Mouse (Mus musculus) heart, adult 2 months (tissue): ENCODE measurements around the gene Unc45a. TPM values are rescaled to one million over a fixed set of nuclear protein-coding genes. Genes with fewer than 3 reads are reported as not detected.

Experiments used
- DNase-seq, 2 experiments: peaks; one replicate each; pipeline ENCODE4 v3.0.0; 2021
- H3K27ac ChIP-seq: fragments of 200-600 bp; 2 replicates; pipeline ENCODE4 v1.8.1; 2022
- H3K27me3 ChIP-seq: fragments of 200-500 bp; 2 replicates; pipeline ENCODE4 v1.6.1; 2012; ENCODE audit warnings: mild to moderate bottlenecking, low read length, inconsistent platforms, mixed read lengths; ENCODE audit not compliant: control insufficient read depth, insufficient read depth
- H3K36me3 ChIP-seq: fragments of 200-500 bp; 2 replicates; pipeline ENCODE4 v1.6.1; 2012; ENCODE audit warnings: low read length, inconsistent platforms; ENCODE audit not compliant: control insufficient read depth, insufficient read depth
- H3K4me1 ChIP-seq: fragments of 200-500 bp; 2 replicates; pipeline ENCODE4 v1.6.1; 2011; ENCODE audit warnings: low read length; ENCODE audit not compliant: control insufficient read depth, insufficient read depth
- H3K4me3 ChIP-seq: fragments of 200-600 bp; 2 replicates; pipeline ENCODE4 v1.8.1; 2022
- H3K79me2 ChIP-seq: fragments of 200-500 bp; replicated peaks from 2 replicates; pipeline ENCODE4 v1.6.1; 2012; ENCODE audit warnings: mild to moderate bottlenecking, inconsistent platforms, low read length, moderate library complexity, mixed read lengths; ENCODE audit not compliant: control insufficient read depth, insufficient read depth
- H3K9ac ChIP-seq: fragments of 200-500 bp; 2 replicates; pipeline ENCODE4 v1.6.1; 2012; ENCODE audit warnings: low read depth, mild to moderate bottlenecking, control low read depth, inconsistent platforms, low read length, mixed read lengths
- CTCF ChIP-seq: fragments of 200-600 bp; IDR thresholded peaks from 2 replicates; pipeline ENCODE4 v1.8.1; 2022; ENCODE audit warnings: antibody characterized with exemption, mild to moderate bottlenecking, moderate library complexity
- EP300 ChIP-seq: fragments of 200-500 bp; IDR thresholded peaks from 2 replicates; pipeline ENCODE4 v1.6.1; 2011; ENCODE audit warnings: low read depth, low read length, control low read depth; ENCODE audit not compliant: insufficient read depth
- POLR2A ChIP-seq: fragments of 200-500 bp; IDR thresholded peaks from 2 replicates; pipeline ENCODE4 v1.6.1; 2011; ENCODE audit warnings: mild to moderate bottlenecking, low read depth, low read length, control low read depth; ENCODE audit not compliant: insufficient read depth
- WGBS: fragments of 180-500 bp; shearing (Covaris S2); methylation state at CpG from one replicate; pipeline ENCODE4 v1.1.7; 2018; 5-methylcytosine and 5-hydroxymethylcytosine counted together
- intact Hi-C: fragments of 180-260 bp; cut with DNase I; formaldehyde crosslinking; loops from one replicate; pipeline ENCODE4 v1.15.1; 2025
- polyA plus RNA-seq: library from polyadenylated mRNA; depleted of rRNA; stranded (reverse); fragments of >200 nt; gene quantifications from 2 replicates; pipeline ENCODE4 v1.2.3, GENCODE M21; 2012
- total RNA-seq, 2 experiments: library from RNA; stranded (reverse); gene quantifications; 2 replicates each; pipeline ENCODE4 v1.2.3; 2021

Unc45a gene
- total and polyA plus RNA-seq, 3 experiments, result 15.8 to 24.0 (median 16.8) TPM

DNA sequence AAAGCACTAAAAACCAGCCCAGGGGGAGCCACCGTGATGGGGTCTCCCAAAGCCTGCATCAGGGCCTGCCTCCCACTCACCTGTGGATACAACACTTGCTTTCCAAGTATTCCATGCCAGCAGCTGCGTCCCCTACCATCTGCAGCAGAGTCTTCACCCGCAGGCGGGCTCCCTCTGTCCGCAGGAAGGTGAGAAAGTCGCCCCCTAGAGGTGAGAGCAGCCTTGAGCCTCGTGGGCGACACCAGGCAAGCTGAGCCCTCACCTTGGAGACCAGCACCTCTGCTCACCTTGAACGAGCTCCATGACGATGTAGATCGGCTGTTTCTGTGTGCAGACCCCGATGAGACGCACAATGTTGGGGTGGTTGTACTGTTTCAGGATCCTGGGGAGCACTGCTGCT, 38.7 kb upstream of the Unc45a start:
- 72% methylated on average over 13 of the region's 13 CpGs for WGBS
- DNase-seq, result no peak
- H3K9ac ChIP-seq, result no peak overlapping the region
- no peaks in the 10 kb centered on the region for H3K36me3 ChIP-seq
- intact Hi-C loops, result loop anchor here (5.0 kb wide), 1 partner anchor 237 kb away; no protein-coding TSS in a partner anchor
- no peaks in the 10 kb centered on the region; the same call in 1 of the 2 replicates for H3K4me1 ChIP-seq
- H3K27me3 ChIP-seq, result no peaks in the 10 kb centered on the region
- H3K27ac ChIP-seq, result no peak overlapping the region
- no peaks in the 10 kb centered on the region for H3K79me2 ChIP-seq
- TF ChIP-seq EP300 (no peak), CTCF (peak; percentile 67), POLR2A (no peak)
- H3K4me3 ChIP-seq, result no peak overlapping the region

DNA sequence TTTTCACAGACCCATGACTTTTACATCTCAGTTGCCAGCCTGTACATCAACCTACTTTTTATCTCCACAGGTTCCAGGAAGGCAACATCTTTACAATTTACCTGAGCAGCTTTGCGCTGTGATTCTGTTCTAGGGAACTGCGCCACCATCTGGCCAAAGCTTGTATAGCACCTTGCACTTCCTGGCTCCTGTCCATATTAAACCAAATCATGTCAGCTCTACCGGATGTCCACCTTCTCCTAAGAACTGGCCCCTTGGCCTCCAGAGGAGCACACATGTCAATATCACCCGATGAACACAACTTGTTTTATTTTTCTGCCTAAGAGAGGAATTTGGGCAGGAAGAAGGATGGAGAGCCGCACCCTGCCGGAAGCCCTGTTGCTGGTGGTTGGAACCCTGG, 36.7 kb upstream of the Unc45a start:
- peak; percentile 63 to 81 for DNase-seq
- Histone ChIP-seq H3K4me3 (no peak overlapping the region), H3K79me2 (no peaks in the 10 kb centered on the region), H3K27me3 (no peaks in the 10 kb centered on the region), H3K27ac (no peak overlapping the region), H3K4me1 (no peaks in the 10 kb centered on the region; the same call in 1 of the 2 replicates), H3K36me3 (no peaks in the 10 kb centered on the region), H3K9ac (no peak overlapping the region)
- intact Hi-C loops, result loop anchor here (5.0 kb wide), 1 partner anchor 235 kb away; no protein-coding TSS in a partner anchor
- 20% methylated on average over 6 of the region's 6 CpGs for WGBS
- TF ChIP-seq CTCF, result no peak; the same call in 1 of the 2 replicates
- TF ChIP-seq EP300, result peak; percentile 56; the same call in 1 of the 2 replicates

DNA sequence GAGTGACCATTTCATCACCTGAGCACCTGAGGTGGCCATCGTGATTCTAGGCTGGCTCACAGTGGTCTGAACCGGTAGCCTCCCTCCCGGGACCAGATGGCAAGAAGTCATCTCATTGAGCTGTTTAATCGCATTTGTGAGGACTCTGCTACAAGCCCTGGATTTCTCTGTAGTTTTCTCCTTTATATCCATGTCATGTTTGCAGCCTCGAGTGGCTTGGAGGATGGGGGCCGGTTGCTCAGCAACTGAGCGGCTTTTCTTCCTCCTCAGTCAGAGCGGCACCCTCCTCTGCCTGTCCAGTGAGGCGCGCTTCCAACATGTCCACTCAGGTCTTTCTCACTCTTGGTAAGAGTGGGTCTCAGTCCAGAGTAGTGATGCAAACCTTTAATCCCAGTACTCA, 35.4 kb upstream of the Unc45a start:
- Histone ChIP-seq H3K9ac (no peak overlapping the region), H3K27ac (no peak overlapping the region), H3K4me1 (no peaks in the 10 kb centered on the region; the same call in 1 of the 2 replicates), H3K79me2 (no peaks in the 10 kb centered on the region), H3K4me3 (no peak overlapping the region), H3K27me3 (no peaks in the 10 kb centered on the region), H3K36me3 (no peaks in the 10 kb centered on the region)
- intact Hi-C loops, result loop anchor here (5.0 kb wide), 1 partner anchor 234 kb away; no protein-coding TSS in a partner anchor
- TF ChIP-seq POLR2A, result no peak
- TF ChIP-seq EP300, result no peak
- TF ChIP-seq CTCF, result no peak
- 73% methylated on average over 10 of the region's 10 CpGs for WGBS
- no peak for DNase-seq

DNA sequence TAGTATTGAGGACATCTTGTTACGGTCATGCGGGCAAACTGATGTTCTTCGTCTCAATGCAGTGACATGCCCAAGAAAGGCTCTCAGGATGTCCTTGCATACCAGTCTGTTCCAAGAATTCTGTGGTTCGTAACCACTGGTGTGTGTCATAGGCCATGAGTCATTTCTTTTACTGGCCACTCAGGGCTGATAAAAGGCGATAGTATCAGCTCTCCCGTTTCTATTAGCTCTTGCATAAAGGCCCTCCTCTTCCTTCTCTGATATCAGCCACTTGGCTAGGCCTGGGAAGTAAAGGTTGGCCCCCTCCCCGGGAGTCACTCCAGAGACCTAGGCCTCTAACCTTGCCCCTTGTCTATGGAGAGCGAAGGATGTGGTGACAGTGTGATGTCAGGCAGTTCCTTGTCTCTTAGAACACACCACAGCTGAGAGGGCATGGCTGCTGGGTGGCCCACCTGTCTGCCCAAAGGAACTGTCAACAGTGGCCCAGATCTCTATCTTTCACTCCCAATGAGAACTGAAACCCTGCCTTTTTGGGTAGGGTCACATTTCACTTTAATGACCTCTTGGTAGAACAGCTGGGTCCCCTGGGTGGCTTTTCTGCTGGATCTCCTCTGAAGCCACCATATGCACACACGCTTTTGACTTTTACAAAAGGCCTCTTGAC, 34.7 kb upstream of the Unc45a start:
- DNase-seq, result no peak
- Histone ChIP-seq H3K27ac (no peak overlapping the region), H3K27me3 (no peaks in the 10 kb centered on the region), H3K4me1 (no peaks in the 10 kb centered on the region; the same call in 1 of the 2 replicates), H3K36me3 (no peaks in the 10 kb centered on the region), H3K4me3 (no peak overlapping the region), H3K79me2 (no peaks in the 10 kb centered on the region), H3K9ac (no peak overlapping the region)
- 45% methylated on average over 9 of the region's 9 CpGs for WGBS
- intact Hi-C loops, result loop anchor here (5.0 kb wide), 1 partner anchor 233 kb away; no protein-coding TSS in a partner anchor
- no peak for TF ChIP-seq POLR2A
- no peak for TF ChIP-seq EP300
- no peak for TF ChIP-seq CTCF

DNA sequence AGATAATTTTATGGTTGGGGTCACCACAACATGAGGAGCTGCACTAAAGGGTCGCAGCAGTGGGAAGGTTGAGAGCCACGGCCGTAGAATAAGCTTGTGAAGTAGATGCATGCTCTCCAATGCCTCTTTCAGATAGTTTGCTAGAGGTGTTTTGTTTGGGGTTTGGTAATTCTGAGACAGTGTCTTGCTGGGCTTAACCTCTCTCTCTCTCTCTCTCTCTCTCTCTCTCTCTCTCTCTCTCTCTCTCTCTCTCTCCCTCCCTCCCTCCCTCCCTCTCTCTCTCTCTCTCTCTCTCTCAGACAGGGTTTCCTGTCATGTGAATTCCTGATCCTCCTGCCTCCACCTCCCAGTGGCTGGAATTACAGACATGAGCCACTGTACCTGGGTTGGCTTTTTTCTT, 33.9 kb upstream of the Unc45a start:
- TF ChIP-seq CTCF, result no peak
- TF ChIP-seq POLR2A, result no peak
- no peak for TF ChIP-seq EP300
- H3K79me2 ChIP-seq, result no peaks in the 10 kb centered on the region
- H3K4me3 ChIP-seq, result no peak overlapping the region
- H3K27me3 ChIP-seq, result no peaks in the 10 kb centered on the region
- no peaks in the 10 kb centered on the region for H3K36me3 ChIP-seq
- no peaks in the 10 kb centered on the region; the same call in 1 of the 2 replicates for H3K4me1 ChIP-seq
- no peak overlapping the region for H3K9ac ChIP-seq
- H3K27ac ChIP-seq, result no peak overlapping the region
- 93% methylated on average over 3 of the region's 3 CpGs for WGBS
- intact Hi-C loops, result loop anchor here (5.0 kb wide), 1 partner anchor 232 kb away; no protein-coding TSS in a partner anchor
- DNase-seq, result no peak

DNA sequence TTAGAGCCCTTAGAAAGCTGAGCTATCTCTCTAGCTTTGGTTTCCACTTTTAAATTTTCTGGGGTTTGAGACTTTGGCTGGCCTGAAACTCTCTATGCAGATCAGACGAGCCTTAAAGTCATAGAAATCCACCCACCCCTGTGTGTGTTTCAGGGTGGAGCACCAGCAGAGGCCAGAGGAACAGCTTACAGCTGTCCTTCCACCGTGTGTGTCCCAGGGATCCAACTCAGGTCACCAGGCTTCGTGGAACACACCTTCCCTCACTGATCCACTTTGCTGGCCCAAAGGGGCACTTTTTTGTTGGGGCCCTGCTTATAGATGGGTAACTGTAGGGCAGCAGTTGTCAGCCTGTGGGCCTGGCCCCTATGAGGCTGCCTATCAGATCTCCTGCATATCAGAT, 33.5 kb upstream of the Unc45a start:
- no peak overlapping the region for H3K9ac ChIP-seq
- 59% methylated on average over 3 of the region's 3 CpGs for WGBS
- H3K36me3 ChIP-seq, result no peaks in the 10 kb centered on the region
- H3K4me1 ChIP-seq, result peaks cover 3% of the 10 kb centered on the region
- no peak overlapping the region for H3K4me3 ChIP-seq
- TF ChIP-seq CTCF (no peak), POLR2A (no peak), EP300 (no peak)
- no peak overlapping the region for H3K27ac ChIP-seq
- no peaks in the 10 kb centered on the region for H3K79me2 ChIP-seq
- no peak for DNase-seq
- intact Hi-C loops, result no loop called here
- no peaks in the 10 kb centered on the region for H3K27me3 ChIP-seq
